Mouse (Mus musculus): ENCODE data around the gene Rmnd5b. TPM values are rescaled to one million over a fixed set of nuclear protein-coding genes. Genes with fewer than 3 reads are reported as not detected.

Gene Rmnd5b
- polyA plus RNA-seq, 1 experiment from 2014 or later, result 39.9 TPM

- H3K9ac ChIP-seq, result no peak overlapping the region
- WGBS, result 55% methylated on average over 15 of the region's 15 CpGs
These were observed 11.3 kb upstream of the Rmnd5b start for GRCm38 (mm10) chr11:51646751-51647667.

GRCm38 (mm10) chr11:51646245-51646644 lies 10.5 kb upstream of the Rmnd5b start:
- Histone ChIP-seq H3K36me3 (peaks cover 5% of the 10 kb centered on the region; the same call in 1 of the 2 replicates), H3K9ac (no peak overlapping the region), H3K9me3 (no peaks in the 10 kb centered on the region), H3K4me2 (no peak overlapping the region), H3K4me1 (peaks cover 26% of the 10 kb centered on the region), H3K27me3 (replicated peaks) (no peaks in the 10 kb centered on the region), H3K27ac (no peak overlapping the region), H3K4me3 (replicated peaks) (no peak overlapping the region)
- whole genome bisulfite sequencing, result 75% methylated on average over 7 of the region's 7 CpGs
- no peak for ATAC-seq (ENCODE audit: insufficient read depth, low FRiP score, low read depth)

More at GRCm38 (mm10) chr11:51646751-51647667, 11.3 kb upstream of the Rmnd5b start:
- Histone ChIP-seq H3K4me2 (no peak overlapping the region), H3K4me3 (replicated peaks) (no peak overlapping the region), H3K27me3 (replicated peaks) (no peaks in the 10 kb centered on the region), H3K27ac (peak overlapping the region; percentile 68; the same call in 1 of the 2 replicates), H3K9me3 (no peaks in the 10 kb centered on the region), H3K4me1 (peaks cover 26% of the 10 kb centered on the region), H3K36me3 (peaks cover 5% of the 10 kb centered on the region; the same call in 1 of the 2 replicates)
- no peak for ATAC-seq (ENCODE audit: insufficient read depth, low FRiP score, low read depth)

- no peaks in the 10 kb centered on the region for H3K27me3 ChIP-seq (replicated peaks)
- H3K9ac ChIP-seq, result no peak overlapping the region
- H3K4me2 ChIP-seq, result no peak overlapping the region; the same call in 1 of the 2 replicates
- ATAC-seq (ENCODE audit: insufficient read depth, low FRiP score, low read depth), result no peak
- peaks cover 5% of the 10 kb centered on the region; the same call in 1 of the 2 replicates for H3K36me3 ChIP-seq
- H3K27ac ChIP-seq, result no peak overlapping the region
- no peaks in the 10 kb centered on the region for H3K9me3 ChIP-seq
- peaks cover 24% of the 10 kb centered on the region for H3K4me1 ChIP-seq
- 80% methylated on average over 13 of the region's 13 CpGs for WGBS
- no peak overlapping the region for H3K4me3 ChIP-seq (replicated peaks)
These were observed 9.6 kb upstream of the Rmnd5b start for GRCm38 (mm10) chr11:51645293-51645692.

- no peak for ATAC-seq (ENCODE audit: insufficient read depth, low FRiP score, low read depth)
- no peaks in the 10 kb centered on the region for H3K9me3 ChIP-seq
- no peaks in the 10 kb centered on the region for H3K27me3 ChIP-seq (replicated peaks)
- peaks cover 13% of the 10 kb centered on the region for H3K4me1 ChIP-seq
- peaks cover 5% of the 10 kb centered on the region; the same call in 1 of the 2 replicates for H3K36me3 ChIP-seq
- H3K27ac ChIP-seq, result no peak overlapping the region
- WGBS, result 79% methylated on average over 16 of the region's 16 CpGs
- H3K4me3 ChIP-seq (replicated peaks), result no peak overlapping the region
- H3K9ac ChIP-seq, result no peak overlapping the region
- no peak overlapping the region for H3K4me2 ChIP-seq
These were observed 8.5 kb upstream of the Rmnd5b start for GRCm38 (mm10) chr11:51644217-51644616.

- no peak overlapping the region for H3K27ac ChIP-seq
- no peak overlapping the region for H3K4me3 ChIP-seq (replicated peaks)
- H3K9ac ChIP-seq, result no peak overlapping the region
- peaks cover 12% of the 10 kb centered on the region; the same call in 1 of the 2 replicates for H3K4me1 ChIP-seq
- 51% methylated on average over 15 of the region's 15 CpGs for WGBS
- H3K9me3 ChIP-seq, result no peaks in the 10 kb centered on the region
- no peaks in the 10 kb centered on the region for H3K27me3 ChIP-seq (replicated peaks)
- H3K4me2 ChIP-seq, result no peak overlapping the region
- ATAC-seq (ENCODE audit: insufficient read depth, low FRiP score, low read depth), result no peak
- peaks cover 5% of the 10 kb centered on the region; the same call in 1 of the 2 replicates for H3K36me3 ChIP-seq
These were observed 8.1 kb upstream of the Rmnd5b start for GRCm38 (mm10) chr11:51643761-51644160.

GRCm38 (mm10) chr11:51643202-51643601 lies 7.5 kb upstream of the Rmnd5b start:
- ATAC-seq (ENCODE audit: insufficient read depth, low FRiP score, low read depth), result no peak
- Histone ChIP-seq H3K9me3 (no peaks in the 10 kb centered on the region), H3K4me2 (no peak overlapping the region), H3K9ac (no peak overlapping the region), H3K4me3 (replicated peaks) (no peak overlapping the region), H3K27ac (no peak overlapping the region), H3K36me3 (peaks cover 5% of the 10 kb centered on the region; the same call in 1 of the 2 replicates), H3K4me1 (peaks cover 13% of the 10 kb centered on the region), H3K27me3 (replicated peaks) (no peaks in the 10 kb centered on the region)
- 68% methylated on average over 9 of the region's 9 CpGs for WGBS

GRCm38 (mm10) chr11:51640748-51641147 lies 5.1 kb upstream of the Rmnd5b start:
- Histone ChIP-seq H3K27ac (0 out of 2 replicates have a peak overlapping the region, but pooled peaks have one; percentile 16), H3K4me1 (peaks cover 16% of the 10 kb centered on the region; the same call in 1 of the 2 replicates), H3K4me2 (no peak overlapping the region), H3K36me3 (peaks cover 5% of the 10 kb centered on the region; the same call in 1 of the 2 replicates), H3K27me3 (replicated peaks) (no peaks in the 10 kb centered on the region), H3K4me3 (replicated peaks) (no peak overlapping the region), H3K9me3 (no peaks in the 10 kb centered on the region), H3K9ac (no peak overlapping the region)
- 74% methylated on average over 7 of the region's 7 CpGs for WGBS
- no peak for ATAC-seq (ENCODE audit: insufficient read depth, low FRiP score, low read depth)

GRCm38 (mm10) chr11:51638497-51638896 lies 2.8 kb upstream of the Rmnd5b start:
- H3K36me3 ChIP-seq, result peaks cover under 1% of the 10 kb centered on the region; the same call in 1 of the 2 replicates
- no peaks in the 10 kb centered on the region for H3K9me3 ChIP-seq
- no peak overlapping the region for H3K9ac ChIP-seq
- no peaks in the 10 kb centered on the region for H3K27me3 ChIP-seq (replicated peaks)
- peaks cover 22% of the 10 kb centered on the region; the same call in 1 of the 2 replicates for H3K4me1 ChIP-seq
- ATAC-seq (ENCODE audit: insufficient read depth, low FRiP score, low read depth), result no peak
- peak overlapping the region; percentile 50 for H3K4me2 ChIP-seq
- H3K27ac ChIP-seq, result peak overlapping the region; percentile 66
- WGBS, result 65% methylated on average over 5 of the region's 5 CpGs
- H3K4me3 ChIP-seq (replicated peaks), result no peak overlapping the region

GRCm38 (mm10) chr11:51637971-51638414 lies 2.3 kb upstream of the Rmnd5b start:
- Histone ChIP-seq H3K27me3 (replicated peaks) (no peaks in the 10 kb centered on the region), H3K36me3 (no peaks in the 10 kb centered on the region), H3K4me1 (peaks cover 21% of the 10 kb centered on the region; the same call in 1 of the 2 replicates), H3K27ac (peak overlapping the region; percentile 66), H3K4me2 (peak overlapping the region; percentile 50), H3K9ac (no peak overlapping the region), H3K4me3 (replicated peaks) (peak overlapping the region; percentile 18), H3K9me3 (no peaks in the 10 kb centered on the region)
- WGBS, result 7% methylated on average over 17 of the region's 17 CpGs
- ATAC-seq (ENCODE audit: insufficient read depth, low FRiP score, low read depth), result no peak

GRCm38 (mm10) chr11:51636323-51636684 lies 608 bp upstream of the Rmnd5b start:
- Histone ChIP-seq H3K4me3 (replicated peaks) (peak overlapping the region; percentile 74), H3K27me3 (replicated peaks) (no peaks in the 10 kb centered on the region), H3K9me3 (no peaks in the 10 kb centered on the region), H3K4me1 (peaks cover 21% of the 10 kb centered on the region; the same call in 1 of the 2 replicates), H3K9ac (peak overlapping the region; percentile 69), H3K27ac (peak overlapping the region; percentile 82), H3K36me3 (no peaks in the 10 kb centered on the region), H3K4me2 (peak overlapping the region; percentile 82)
- 3% methylated on average over 6 of the region's 6 CpGs for WGBS
- ATAC-seq (ENCODE audit: insufficient read depth, low FRiP score, low read depth), result peak; percentile 32; the same call in 1 of the 2 replicates

- WGBS, result 12% methylated on average over 6 of the region's 6 CpGs
- no peaks in the 10 kb centered on the region for H3K36me3 ChIP-seq
- no peaks in the 10 kb centered on the region for H3K9me3 ChIP-seq
- peak overlapping the region; percentile 82 for H3K4me2 ChIP-seq
- peaks cover 21% of the 10 kb centered on the region; the same call in 1 of the 2 replicates for H3K4me1 ChIP-seq
- no peak for ATAC-seq (ENCODE audit: insufficient read depth, low FRiP score, low read depth)
- H3K27me3 ChIP-seq (replicated peaks), result no peaks in the 10 kb centered on the region
- peak overlapping the region; percentile 82 for H3K27ac ChIP-seq
- peak overlapping the region; percentile 69; the same call in 1 of the 2 replicates for H3K9ac ChIP-seq
- H3K4me3 ChIP-seq (replicated peaks), result peak overlapping the region; percentile 74
These were observed 570 bp downstream of the Rmnd5b start for GRCm38 (mm10) chr11:51635127-51635524.

- Histone ChIP-seq H3K27me3 (replicated peaks) (no peaks in the 10 kb centered on the region), H3K9me3 (no peaks in the 10 kb centered on the region), H3K36me3 (no peaks in the 10 kb centered on the region; the same call in 1 of the 2 replicates), H3K9ac (no peak overlapping the region), H3K4me2 (no peak overlapping the region), H3K27ac (no peak overlapping the region), H3K4me1 (peaks cover 21% of the 10 kb centered on the region; the same call in 1 of the 2 replicates), H3K4me3 (replicated peaks) (no peak overlapping the region)
- no peak for ATAC-seq (ENCODE audit: insufficient read depth, low FRiP score, low read depth)
- WGBS, result 87% methylated on average over 3 of the region's 3 CpGs
These were observed 2.0 kb downstream of the Rmnd5b start for GRCm38 (mm10) chr11:51633721-51634120.

All from stomach, embryonic 15.5 days (tissue).